18 mouse cellular contexts compared by ENCODE assay signal in genomic region chr17:36018979-36019378, GRCm38 (mm10). TPM values are rescaled to one million over a fixed set of nuclear protein-coding genes. Genes with fewer than 3 reads are reported as not detected.
DNase-seq lines count a peak whose midpoint lies in the region; ATAC-seq lines count a peak whose summit lies in the region.
"Had no signal": no experiment of that assay in that cellular context is flagged by ENCODE, and none has a peak within 500 bp of the region (broad histone marks: within the 10 kb centered on the region; RNA-seq: fewer than 3 reads in every experiment).

No protein-coding gene starts in this region.

- no peaks in the 10 kb centered on the region for H3K27me3 ChIP-seq in kidney, embryonic 15.5 days
- no peaks in the 10 kb centered on the region for H3K27me3 ChIP-seq in liver, embryonic 12.5 days (replicated peaks)
- H3K27me3 ChIP-seq: CH12.LX; hindbrain, embryonic 13.5 days had no signal

- no peak for ATAC-seq in kidney, embryonic 15.5 days (replicated peaks; ENCODE audit: low FRiP score)
- ATAC-seq in liver, embryonic 12.5 days: no peak
- no peak for ATAC-seq in CD4-positive, CD25-positive, alpha-beta regulatory T cell, adult 4 months
- no peak for ATAC-seq in cerebellum, adult (ENCODE audit: insufficient number of reproducible peaks, low FRiP score, low TSS enrichment)

- H3K9me3 ChIP-seq in kidney, embryonic 15.5 days (replicated peaks): no peaks in the 10 kb centered on the region; the same call in 1 of the 2 replicates
- H3K9me3 ChIP-seq in liver, embryonic 12.5 days (replicated peaks): no peaks in the 10 kb centered on the region
- H3K9me3 ChIP-seq: hindbrain, embryonic 13.5 days had no signal

- 62% methylated on average over 2 of the region's 2 CpGs for WGBS in kidney, embryonic 15.5 days
- WGBS in liver, embryonic 12.5 days (ENCODE audit: insufficient replicate concordance): 32% methylated on average over 2 of the region's 2 CpGs

- no peak overlapping the region for H3K27ac ChIP-seq in kidney, embryonic 15.5 days
- peak overlapping the region; percentile 91; the same call in 1 of the 2 replicates for H3K27ac ChIP-seq in liver, embryonic 12.5 days
- H3K27ac ChIP-seq: forebrain, embryonic 10.5 days; hindbrain, embryonic 13.5 days had no signal

- H3K9ac ChIP-seq in kidney, embryonic 15.5 days: no peak overlapping the region
- peak overlapping the region; percentile 63 for H3K9ac ChIP-seq in liver, embryonic 12.5 days
- H3K9ac ChIP-seq: hindbrain, embryonic 13.5 days had no signal

- peaks cover 19% of the 10 kb centered on the region for H3K36me3 ChIP-seq in kidney, embryonic 15.5 days
- peaks cover 41% of the 10 kb centered on the region for H3K36me3 ChIP-seq in liver, embryonic 12.5 days

- peak; percentile 61 for DNase-seq in kidney, adult 11 months
- peak; percentile 0 for DNase-seq in 3T3-L1 (ENCODE audit: low read depth, low spot score)
- peak; percentile 78 for DNase-seq in heart, adult 8-10 months (ENCODE audit: low spot score)
- no peak for DNase-seq in embryo, embryonic 10 days (ENCODE audit: low spot score)
- DNase-seq: gastrocnemius, postnatal 36 days; left cerebral cortex, postnatal 4 days had no signal

- H3K4me3 ChIP-seq in kidney, embryonic 15.5 days (replicated peaks): no peak overlapping the region
- peak overlapping the region; percentile 58 for H3K4me3 ChIP-seq in liver, embryonic 12.5 days
- H3K4me3 ChIP-seq: forebrain, embryonic 10.5 days; hindbrain, embryonic 13.5 days had no signal

- no peak overlapping the region for H3K4me2 ChIP-seq in kidney, embryonic 15.5 days
- H3K4me2 ChIP-seq in liver, embryonic 12.5 days: peak overlapping the region; percentile 71
- H3K4me2 ChIP-seq: hindbrain, embryonic 13.5 days had no signal

- H3K4me1 ChIP-seq in kidney, embryonic 15.5 days: peaks cover 13% of the 10 kb centered on the region
- peaks cover 72% of the 10 kb centered on the region for H3K4me1 ChIP-seq in liver, embryonic 12.5 days

RNA-seq across cellular contexts. Expression of gene H2-T24, which starts 1.4 kb away (rescaled TPM):
- polyA plus RNA-seq in kidney, embryonic 15.5 days (2015; fragmentation: Nextera tagmentation; extraction: Ambion mirVana): 2.9 and 3.5 TPM in 2 replicates
- total RNA-seq in heart, adult 8-10 months (2022): 1 to 10 TPM; 6.1 to 7.4 (median 7.1) TPM
- polyA plus RNA-seq in liver, embryonic 12.5 days (2016; fragmentation: Nextera tagmentation; extraction: Ambion mirVana): 4.6 and 5.7 TPM in 2 replicates
- 10 to 100 TPM; 31.2 to 45.1 TPM for polyA plus RNA-seq in CD4-positive, CD25-positive, alpha-beta regulatory T cell, adult 4 months (2017; shearing (Covaris generic))

RNA-seq across cellular contexts. Expression of gene H2-T23, which starts 13.7 kb away (rescaled TPM):
- polyA plus RNA-seq in kidney, embryonic 15.5 days (2015; fragmentation: Nextera tagmentation; extraction: Ambion mirVana): 4.3 and 4.5 TPM in 2 replicates
- 10 to 100 TPM; 26.8 to 28.5 (median 27.9) TPM for total RNA-seq in heart, adult 8-10 months (2022)
- 19.5 and 20.5 TPM in 2 replicates for polyA plus RNA-seq in liver, embryonic 12.5 days (2016; fragmentation: Nextera tagmentation; extraction: Ambion mirVana)
- 1,000 to 10,000 TPM in 1 of 2 experiments, 100 to 1,000 TPM in 1; 829 to 1,151 TPM for polyA plus RNA-seq in CD4-positive, CD25-positive, alpha-beta regulatory T cell, adult 4 months (2017; shearing (Covaris generic))

RNA-seq across cellular contexts. Expression of gene H2-T22, which starts 23.6 kb away (rescaled TPM):
- polyA plus RNA-seq in kidney, embryonic 15.5 days (2015; fragmentation: Nextera tagmentation; extraction: Ambion mirVana): 13.8 and 14.1 TPM in 2 replicates
- total RNA-seq in heart, adult 8-10 months (2022): 10 to 100 TPM; 10.4 to 14.0 (median 13.0) TPM
- 7.5 and 8.4 TPM in 2 replicates for polyA plus RNA-seq in liver, embryonic 12.5 days (2016; fragmentation: Nextera tagmentation; extraction: Ambion mirVana)
- polyA plus RNA-seq in CD4-positive, CD25-positive, alpha-beta regulatory T cell, adult 4 months (2017; shearing (Covaris generic)): 100 to 1,000 TPM; 407 to 526 TPM

RNA-seq across cellular contexts. Expression of gene Gm6034, which starts 23.8 kb away (rescaled TPM):
- not detected in 2 replicates for polyA plus RNA-seq in kidney, embryonic 15.5 days (2015; fragmentation: Nextera tagmentation; extraction: Ambion mirVana)
- total RNA-seq in heart, adult 8-10 months (2022): not detected
- not detected in 2 replicates for polyA plus RNA-seq in liver, embryonic 12.5 days (2016; fragmentation: Nextera tagmentation; extraction: Ambion mirVana)
- under 1 TPM in 1 of 2 experiments, not detected in 1; 0.66 TPM for polyA plus RNA-seq in CD4-positive, CD25-positive, alpha-beta regulatory T cell, adult 4 months (2017; shearing (Covaris generic))
- total RNA-seq: common myeloid progenitor, adult 5-6 weeks; gastrocnemius, postnatal 36 days; layer of hippocampus, adult 8-10 months; left cerebral cortex, postnatal 4 days had no signal
- polyA plus RNA-seq: forebrain, embryonic 10.5 days; hindbrain, embryonic 13.5 days; neural tube, embryonic 11.5 days; stomach, embryonic 14.5 days; urinary bladder, adult 2 months had no signal

RNA-seq across cellular contexts. Expression of gene Prr3, which starts 38.9 kb away (rescaled TPM):
- polyA plus RNA-seq in kidney, embryonic 15.5 days (2015; fragmentation: Nextera tagmentation; extraction: Ambion mirVana): 41.5 and 42.5 TPM in 2 replicates
- 1 to 10 TPM; 2.0 to 4.0 (median 2.9) TPM for total RNA-seq in heart, adult 8-10 months (2022)
- polyA plus RNA-seq in liver, embryonic 12.5 days (2016; fragmentation: Nextera tagmentation; extraction: Ambion mirVana): 12.6 and 13.7 TPM in 2 replicates
- 10 to 100 TPM; 16.5 to 17.6 TPM for polyA plus RNA-seq in CD4-positive, CD25-positive, alpha-beta regulatory T cell, adult 4 months (2017; shearing (Covaris generic))

Comparison
In these comparisons a context has a peak if more than half of its experiments do, and no peak if none do; other contexts are left out.
1. RNA of gene H2-T23, which starts 13.7 kb away (polyA plus RNA-seq): 829 to 1,151 TPM in CD4-positive, CD25-positive, alpha-beta regulatory T cell, adult 4 months; 19.5 to 20.5 TPM in liver, embryonic 12.5 days and 4.3 to 4.5 TPM in kidney, embryonic 15.5 days; every median in the first group is over 10 times any median in the second.
2. RNA of gene H2-T22, which starts 23.6 kb away (polyA plus RNA-seq): 407 to 526 TPM in CD4-positive, CD25-positive, alpha-beta regulatory T cell, adult 4 months; 13.8 to 14.1 TPM in kidney, embryonic 15.5 days and 7.5 to 8.4 TPM in liver, embryonic 12.5 days; every median in the first group is over 10 times any median in the second.